Mouse (Mus musculus) kidney, adult 2 months (tissue): ENCODE results near the gene Gfod1.

ENCODE experiments used
- CTCF ChIP-seq: fragments of 200-500 bp; conservative IDR thresholded peaks from 2 replicates; pipeline ENCODE4 v1.5.1; 2011; ENCODE audit warnings: low read depth, mild to moderate bottlenecking, control low read depth, low read length, moderate library complexity, mixed read lengths; ENCODE audit not compliant: insufficient read depth, insufficient read length
- POLR2A ChIP-seq: fragments of 200-500 bp; IDR thresholded peaks from one replicate; pipeline ENCODE4 v1.6.1; 2011; ENCODE audit warnings: low read depth, low read length, control low read depth

- TF ChIP-seq CTCF: no peak
- TF ChIP-seq POLR2A: no peak
Measured at GRCm38 (mm10) chr13:43149661-43150060, 154.3 kb downstream of the Gfod1 start.
